Mouse (Mus musculus) C2C12 (cell line): ENCODE results near the gene Sdf2l1.

Experiments used
- CTCF ChIP-seq: IDR thresholded peaks from one replicate; pipeline ENCODE4 v1.5.1; 2011; ENCODE audit not compliant: control insufficient read depth, insufficient read depth, insufficient read length
- FOSL1 ChIP-seq: IDR thresholded peaks from one replicate; pipeline ENCODE4 v1.8.0; 2011; ENCODE audit warnings: mild to moderate bottlenecking, low read length; ENCODE audit not compliant: poor library complexity, insufficient read depth, severe bottlenecking
- MAX ChIP-seq: IDR thresholded peaks from one replicate; pipeline ENCODE4 v1.6.1; 2011; ENCODE audit warnings: mild to moderate bottlenecking, control low read depth
- MYOD1 ChIP-seq: IDR thresholded peaks from one replicate; pipeline ENCODE4 v1.6.1; 2011; ENCODE audit warnings: low read depth; ENCODE audit not compliant: control insufficient read depth, insufficient read length
- MYOG ChIP-seq: IDR thresholded peaks from one replicate; pipeline ENCODE4 v1.6.1; 2011; ENCODE audit not compliant: control insufficient read depth, insufficient read length; ENCODE audit errors: extremely low read depth
- USF1 ChIP-seq: IDR thresholded peaks from one replicate; pipeline ENCODE4 v1.6.1; 2011; ENCODE audit warnings: low read depth, mild to moderate bottlenecking, control low read depth, moderate library complexity

- TF ChIP-seq CTCF (no peak), MAX (peak; percentile 60), MYOG (no peak), USF1 (no peak), MYOD1 (no peak), FOSL1 (no peak)
Observed at GRCm38 (mm10) chr16:17124871-17125520, 7.2 kb downstream of the Sdf2l1 start, which contains the start of gene 2610318N02Rik.
